Mouse (Mus musculus) ES-E14 (cell line): ENCODE data around the gene Fuca1. TPM values are rescaled to one million over a fixed set of nuclear protein-coding genes. Genes with fewer than 3 reads are reported as not detected.

Experiments used
- DNase-seq: peaks from one replicate; pipeline ENCODE4 v3.0.0-alpha.2; 2013; ENCODE audit warnings: low read depth, low spot score
- H3K27ac ChIP-seq: 2 replicates; pipeline ENCODE4 v1.5.1; 2012; ENCODE audit warnings: low read depth, mild to moderate bottlenecking, low read length, moderate library complexity, mixed read lengths; ENCODE audit not compliant: poor library complexity, insufficient read depth, severe bottlenecking
- H3K36me3 ChIP-seq: 2 replicates; pipeline ENCODE4 v1.6.1; 2012; ENCODE audit warnings: mild to moderate bottlenecking, low read length, moderate library complexity, mixed read lengths; ENCODE audit not compliant: control insufficient read depth, poor library complexity, insufficient read depth, severe bottlenecking
- H3K4me1 ChIP-seq, 2 experiments: fragments of 150-350 bp in 1 of 2; sonication (generic) in 1 of 2; 2 replicates each; pipeline ENCODE4 v1.6.1; 2012; ENCODE audit warnings: low read length in 2 of 2, mild to moderate bottlenecking in 1 of 2, mixed read lengths in 1 of 2; ENCODE audit not compliant: control insufficient read depth in 2 of 2, insufficient read depth in 2 of 2, poor library complexity in 1 of 2
- H3K4me3 ChIP-seq, 2 experiments: fragments of 150-350 bp in 1 of 2; sonication (generic) in 1 of 2; 2 replicates each; pipeline ENCODE4 v1.5.1; 2012; ENCODE audit warnings: low read length in 2 of 2, low read depth in 1 of 2, mild to moderate bottlenecking in 1 of 2, mixed read lengths in 1 of 2; ENCODE audit not compliant: insufficient read depth in 1 of 2, poor library complexity in 1 of 2, severe bottlenecking in 1 of 2
- H3K9ac ChIP-seq: 2 replicates; pipeline ENCODE4 v1.6.1; 2012; ENCODE audit warnings: low read depth, mild to moderate bottlenecking, low read length, mixed read lengths; ENCODE audit not compliant: poor library complexity, insufficient read depth, severe bottlenecking
- H3K9me3 ChIP-seq: fragments of 150-350 bp; sonication (generic); 2 replicates; pipeline ENCODE4 v1.6.1; 2012; ENCODE audit warnings: low read depth, mild to moderate bottlenecking, low read length; ENCODE audit not compliant: control insufficient read depth, insufficient read depth
- CHD2 ChIP-seq: IDR thresholded peaks from 2 replicates; pipeline ENCODE4 v1.6.1; 2014; ENCODE audit warnings: mild to moderate bottlenecking, low read depth, low read length, inconsistent platforms
- HCFC1 ChIP-seq: IDR thresholded peaks from 2 replicates; pipeline ENCODE4 v1.6.1; 2012; ENCODE audit warnings: low read length, inconsistent platforms, borderline replicate concordance; ENCODE audit not compliant: insufficient read depth
- MAFK ChIP-seq: IDR thresholded peaks from 2 replicates; pipeline ENCODE4 v1.6.1; 2014; ENCODE audit warnings: mild to moderate bottlenecking, low read depth, low read length, inconsistent platforms; ENCODE audit not compliant: insufficient read depth
- ZC3H11A ChIP-seq: IDR thresholded peaks from 2 replicates; pipeline ENCODE4 v1.6.1; 2012; ENCODE audit warnings: low read depth, mild to moderate bottlenecking, inconsistent platforms, low read length, borderline replicate concordance
- ZNF384 ChIP-seq: IDR thresholded peaks from 2 replicates; pipeline ENCODE4 v1.6.1; 2012; ENCODE audit warnings: low read depth, low read length, inconsistent platforms
- in situ Hi-C, 2 experiments: fragments of 600-800 bp; cut with MboI; formaldehyde crosslinking; loops; one replicate each; pipeline ENCODE4 v1.15.1; 2025; ENCODE audit warnings: low sequenced_read_pairs in 2 of 2, inconsistent platforms in 1 of 2; ENCODE audit not compliant: unreplicated experiment in 2 of 2
- total RNA-seq: library from RNA; depleted of rRNA; stranded (reverse); fragments of 300-350 nt; gene quantifications from 2 replicates; pipeline ENCODE4 v1.2.3, GENCODE M21; 2012

Gene Fuca1
- total RNA-seq, 1 experiment: 69.8 TPM

DNA sequence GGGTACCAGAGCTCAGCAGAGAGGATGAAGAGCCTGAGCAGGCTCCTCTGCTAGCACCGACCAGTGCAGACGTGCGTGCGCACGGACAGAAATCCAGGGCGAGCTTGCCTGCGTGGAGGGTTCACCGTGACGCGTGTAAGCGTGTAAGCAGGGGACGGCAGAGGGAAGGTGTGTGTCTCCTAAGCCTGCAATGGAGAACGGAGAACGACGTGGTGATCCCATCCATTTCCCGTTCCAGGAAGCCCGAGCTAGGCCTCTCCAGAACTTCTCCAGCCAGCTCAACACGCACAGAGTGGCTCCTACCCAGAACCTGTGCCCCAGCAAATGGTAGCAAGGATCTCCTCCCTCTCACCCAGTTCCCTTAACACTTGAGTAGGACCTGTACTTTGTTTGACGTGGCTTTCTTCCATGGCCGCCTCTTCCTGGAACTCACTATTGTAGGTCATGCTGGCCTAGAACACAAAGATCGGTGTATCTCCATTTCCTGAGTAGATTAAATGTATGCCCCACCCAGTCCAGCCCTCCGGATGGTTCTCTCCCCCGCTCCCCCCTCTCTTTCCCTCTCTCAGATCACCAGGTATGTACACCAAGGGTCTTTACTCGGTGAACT, 32.0 kb upstream of the Fuca1 start:
- H3K36me3 ChIP-seq: no peaks in the 10 kb centered on the region
- no peaks in the 10 kb centered on the region for H3K9me3 ChIP-seq
- no peak for DNase-seq
- H3K4me1 ChIP-seq: peaks cover 2 to 16% of the 10 kb centered on the region in 2 experiments; a peak in 3 of 4 replicates
- in situ Hi-C loops: no loop called here
- TF ChIP-seq ZC3H11A (no peak), ZNF384 (no peak), MAFK (no peak)
- H3K4me3 ChIP-seq: peak overlapping the region; percentile 33 to 54; a peak in 3 of 4 replicates
- no peak overlapping the region for H3K27ac ChIP-seq
- H3K9ac ChIP-seq: peak overlapping the region; percentile 1; the same call in 1 of the 2 replicates

DNA sequence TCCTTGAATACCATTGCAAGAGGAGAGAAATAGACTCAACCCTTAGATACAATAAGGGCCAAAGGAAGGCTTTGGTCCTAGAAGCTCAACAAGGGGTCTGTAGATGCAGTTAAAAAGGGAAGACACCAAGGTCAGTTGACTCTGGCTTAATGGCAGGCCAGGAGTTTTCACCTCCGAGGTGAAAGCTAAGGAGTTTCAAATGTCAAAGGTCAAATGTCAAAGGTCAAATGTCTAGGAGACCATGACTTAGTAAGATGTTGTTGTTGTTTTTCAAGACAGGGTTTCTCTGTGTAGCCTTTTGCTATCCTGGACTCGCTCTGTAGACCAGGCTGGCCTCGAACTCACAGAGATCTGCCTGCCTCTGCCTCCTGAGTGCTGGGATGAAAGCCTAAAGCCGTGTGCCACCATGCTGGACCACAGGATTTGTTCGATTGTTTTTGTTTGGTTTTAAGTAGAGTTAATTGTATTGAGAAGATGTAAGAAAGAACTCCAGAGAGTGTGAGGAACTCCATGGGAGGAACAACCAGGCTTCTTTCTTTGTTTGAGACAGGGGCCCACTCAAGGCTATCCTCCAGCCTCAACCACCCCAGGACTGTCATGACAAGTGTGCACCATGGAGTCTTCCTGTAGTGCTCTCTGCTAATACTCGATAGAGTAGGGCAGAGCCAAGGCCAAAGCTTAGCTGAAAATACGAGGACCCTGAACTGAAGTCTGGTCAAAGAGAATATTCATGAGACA, 31.2 kb upstream of the Fuca1 start:
- no peak for DNase-seq
- Histone ChIP-seq H3K4me3 (peak overlapping the region in 1 of 2 experiments; percentile 54; a peak in 1 of 4 replicates), H3K9ac (no peak overlapping the region), H3K9me3 (no peaks in the 10 kb centered on the region), H3K27ac (no peak overlapping the region), H3K4me1 (peaks cover 0 to 11% of the 10 kb centered on the region in 2 experiments; a peak in 2 of 4 replicates), H3K36me3 (no peaks in the 10 kb centered on the region)
- TF ChIP-seq ZNF384 (no peak), ZC3H11A (no peak), CHD2 (no peak), HCFC1 (no peak), MAFK (no peak)
- in situ Hi-C loops: no loop called here

- Histone ChIP-seq H3K4me3 (no peak overlapping the region), H3K36me3 (no peaks in the 10 kb centered on the region), H3K9ac (no peak overlapping the region), H3K27ac (no peak overlapping the region), H3K4me1 (peaks cover 0 to 10% of the 10 kb centered on the region in 2 experiments; a peak in 2 of 4 replicates), H3K9me3 (no peaks in the 10 kb centered on the region)
- peak; percentile 20; the same call in 1 of the 2 replicates for TF ChIP-seq ZC3H11A
- TF ChIP-seq ZNF384: no peak
- TF ChIP-seq MAFK: no peak
- no peak for TF ChIP-seq HCFC1
- no peak for TF ChIP-seq CHD2
- in situ Hi-C loops: no loop called here
- DNase-seq: no peak
These were observed 30.7 kb upstream of the Fuca1 start for GRCm38 (mm10) chr4:135889884-135890283.

GRCm38 (mm10) chr4:135891539-135891938, 29.0 kb upstream of the Fuca1 start:
- H3K27ac ChIP-seq: no peak overlapping the region
- H3K36me3 ChIP-seq: no peaks in the 10 kb centered on the region
- H3K4me1 ChIP-seq: peaks cover 0 to 7% of the 10 kb centered on the region in 2 experiments; a peak in 2 of 4 replicates
- H3K9me3 ChIP-seq: no peaks in the 10 kb centered on the region
- no peak overlapping the region for H3K4me3 ChIP-seq
- in situ Hi-C loops: no loop called here
- no peak for TF ChIP-seq ZNF384
- no peak for TF ChIP-seq ZC3H11A
- no peak for TF ChIP-seq HCFC1
- no peak for DNase-seq
- no peak overlapping the region for H3K9ac ChIP-seq
